In genomic region chr13:43961047-43961690, GRCm38 (mm10) we compare ENCODE assay signal across 21 mouse cellular contexts.
A peak's percentile ranks its signal among the peaks of the same experiment; 100 is the strongest.
DNase-seq lines count a peak whose midpoint lies in the region; ATAC-seq and TF ChIP-seq lines count a peak whose summit lies in the region.
"Had no signal": no experiment of that assay in that cellular context is flagged by ENCODE, and none has a peak within 500 bp of the region (broad histone marks: within the 10 kb centered on the region; RNA-seq: fewer than 3 reads in every experiment).

No protein-coding gene starts in this region.

- ATAC-seq in CD4-positive, CD25-positive, alpha-beta regulatory T cell, adult 4 months = no peak
- ATAC-seq: forebrain, embryonic 14.5 days; hindbrain, postnatal 0 days; midbrain, embryonic 13.5 days had no signal

- H3K4me3 ChIP-seq in limb, embryonic 10.5 days = no peak overlapping the region
- no peak overlapping the region for H3K4me3 ChIP-seq in thymus, adult 2 months (ENCODE audit: control insufficient read depth, insufficient read depth, low read length)
- H3K4me3 ChIP-seq: heart, embryonic 13.5 days; midbrain, embryonic 13.5 days; myocyte had no signal

- DNase-seq in CD4-positive, CD25-positive, alpha-beta regulatory T cell, adult 2 months (ENCODE audit: low read depth, low spot score) = peak; percentile 11
- peak; percentile 16 for DNase-seq in A20 (ENCODE audit: low read depth, low spot score)
- no peak for DNase-seq in limb, embryonic 10.5 days (ENCODE audit: low spot score)
- DNase-seq in thymus, adult 2 months = peak; percentile 26
- DNase-seq in lung, adult 18-20 months = no peak
- DNase-seq in layer of hippocampus, adult 18-20 months (ENCODE audit: low spot score in 2 of 2) = no peak
- no peak for DNase-seq in right cerebral cortex, postnatal 25 days
- DNase-seq: adrenal gland, postnatal 36 days; cerebellum, postnatal 10 days; embryo, embryonic 11 days; kidney, adult 2 months; kidney, postnatal 25 days; layer of hippocampus, adult 9-11 months; lung, embryonic 14.5 days had no signal

- 79% methylated on average over 6 of the region's 6 CpGs for WGBS in limb, embryonic 10.5 days
- 27% methylated on average over 6 of the region's 6 CpGs for WGBS in thymus, adult 2 months

- H3K27me3 ChIP-seq in limb, embryonic 10.5 days (ENCODE audit: low read depth, poor library complexity, severe bottlenecking) = 0 out of 2 replicates have a peak, but pooled peaks cover 6% of the 10 kb centered on the region
- H3K27me3 ChIP-seq in thymus, adult 2 months (ENCODE audit: control insufficient read depth, insufficient read depth, low read length) = no peaks in the 10 kb centered on the region
- H3K27me3 ChIP-seq: heart, embryonic 13.5 days had no signal

- TF ChIP-seq CTCF in thymus, adult 2 months (IDR thresholded peaks at IDR 0.05; ENCODE audit: borderline replicate concordance, control insufficient read depth, extremely low read depth, insufficient read depth, low read length, poor library complexity) = no peak

- no peak for TF ChIP-seq POLR2A in thymus, adult 2 months (IDR thresholded peaks at IDR 0.05; ENCODE audit: control insufficient read depth, extremely low read depth, insufficient read depth, low read length, poor library complexity)

- no peaks in the 10 kb centered on the region for H3K36me3 ChIP-seq in limb, embryonic 10.5 days
- no peaks in the 10 kb centered on the region for H3K36me3 ChIP-seq in thymus, adult 2 months (ENCODE audit: control insufficient read depth, insufficient read depth, low read length)
- H3K36me3 ChIP-seq: heart, embryonic 13.5 days; midbrain, embryonic 13.5 days had no signal

- peaks cover 22% of the 10 kb centered on the region; the same call in 1 of the 2 replicates for H3K4me1 ChIP-seq in limb, embryonic 10.5 days
- H3K4me1 ChIP-seq in thymus, adult 2 months (replicated peaks; ENCODE audit: control insufficient read depth, insufficient read depth, low read length) = peaks cover 31% of the 10 kb centered on the region

- H3K27ac ChIP-seq in limb, embryonic 10.5 days = peak overlapping the region; percentile 34; the same call in 1 of the 2 replicates
- peak overlapping the region; percentile 76 for H3K27ac ChIP-seq in thymus, adult 2 months (ENCODE audit: control insufficient read depth, insufficient read depth, low read length)
- H3K27ac ChIP-seq: heart, embryonic 13.5 days; hindbrain, postnatal 0 days; macrophage; midbrain, embryonic 13.5 days had no signal

- H3K9me3 ChIP-seq in limb, embryonic 10.5 days (replicated peaks) = no peaks in the 10 kb centered on the region
- H3K9me3 ChIP-seq: heart, embryonic 13.5 days; midbrain, embryonic 13.5 days had no signal

Comparison
In these comparisons a context has a peak if more than half of its experiments do, and no peak if none do; other contexts are left out.
1. DNase-seq: peak in CD4-positive, CD25-positive, alpha-beta regulatory T cell, adult 2 months (single experiment), A20 (single experiment) and thymus, adult 2 months (single experiment); none in limb, embryonic 10.5 days (single experiment), lung, adult 18-20 months (0 of 2), layer of hippocampus, adult 18-20 months (0 of 2) and right cerebral cortex, postnatal 25 days (single experiment).